Mouse (Mus musculus): ENCODE measurements around the gene Sdc1.

GRCm38 (mm10) chr12:8784189-8784588, 13.1 kb downstream of the Sdc1 start:
- TF ChIP-seq POLR2A (IDR thresholded peaks at IDR 0.05; ENCODE audit: borderline replicate concordance, extremely low read depth, low read depth, low read length) = no peak
- TF ChIP-seq CTCF (IDR thresholded peaks at IDR 0.05; ENCODE audit: insufficient read depth, low read length) = no peak

Data from lung, adult 2 months (tissue).